Mouse (Mus musculus) small intestine, adult 2 months (tissue): ENCODE data around the gene Sipa1l2. TPM values are rescaled to one million over a fixed set of nuclear protein-coding genes. Genes with fewer than 3 reads are reported as not detected.

Experiments used
- H3K27ac ChIP-seq: fragments of 200-500 bp; 2 replicates; pipeline ENCODE4 v1.5.1; 2012; ENCODE audit warnings: low read depth, low read length, control low read depth, inconsistent platforms; ENCODE audit not compliant: insufficient read depth
- H3K27me3 ChIP-seq: fragments of 200-500 bp; 2 replicates; pipeline ENCODE4 v1.6.1; 2012; ENCODE audit warnings: mild to moderate bottlenecking, moderate library complexity, low read length, inconsistent platforms; ENCODE audit not compliant: control insufficient read depth, insufficient read depth
- H3K36me3 ChIP-seq: fragments of 200-500 bp; 2 replicates; pipeline ENCODE4 v1.6.1; 2012; ENCODE audit warnings: mild to moderate bottlenecking, low read length, control low read depth, inconsistent platforms; ENCODE audit not compliant: control insufficient read depth, insufficient read depth
- H3K4me1 ChIP-seq: fragments of 200-500 bp; 2 replicates; pipeline ENCODE4 v1.6.1; 2012; ENCODE audit warnings: low read length, inconsistent platforms, mixed read lengths; ENCODE audit not compliant: control insufficient read depth, insufficient read depth, insufficient read length
- H3K4me3 ChIP-seq: fragments of 200-500 bp; 2 replicates; pipeline ENCODE4 v1.5.1; 2012; ENCODE audit warnings: low read depth, mild to moderate bottlenecking, control low read depth, inconsistent platforms, low read length, moderate library complexity
- CTCF ChIP-seq: fragments of 200-500 bp; IDR thresholded peaks from 2 replicates; pipeline ENCODE4 v1.5.1; 2012; ENCODE audit warnings: low read depth, mild to moderate bottlenecking, control low read depth, inconsistent platforms, low read length, moderate library complexity, mixed read lengths; ENCODE audit not compliant: insufficient replicate concordance, insufficient read length; ENCODE audit errors: extremely low read depth
- POLR2A ChIP-seq: fragments of 200-500 bp; IDR thresholded peaks from 2 replicates; pipeline ENCODE4 v1.6.1; 2012; ENCODE audit warnings: low read depth, mild to moderate bottlenecking, control low read depth, inconsistent platforms, low read length, moderate library complexity
- WGBS: fragments of 180-500 bp; shearing (Covaris S2); methylation state at CpG from one replicate; pipeline ENCODE4 v1.1.7; 2018; 5-methylcytosine and 5-hydroxymethylcytosine counted together
- polyA plus RNA-seq: library from polyadenylated mRNA; depleted of rRNA; stranded (reverse); fragments of >200 nt; gene quantifications from 2 replicates; pipeline ENCODE4 v1.2.3, GENCODE M21; 2012

Sipa1l2 gene
- polyA plus RNA-seq, 1 experiment, result 9.7 TPM

- Histone ChIP-seq H3K4me1 (no peaks in the 10 kb centered on the region), H3K4me3 (no peak overlapping the region), H3K27me3 (no peaks in the 10 kb centered on the region), H3K36me3 (no peaks in the 10 kb centered on the region), H3K27ac (no peak overlapping the region)
- 80% methylated on average over 10 of the region's 10 CpGs for WGBS
- TF ChIP-seq POLR2A (no peak), CTCF (no peak)
Measured at GRCm38 (mm10) chr8:125611024-125611798, 41.6 kb upstream of the Sipa1l2 start.

- TF ChIP-seq POLR2A (no peak), CTCF (no peak)
- Histone ChIP-seq H3K27ac (no peak overlapping the region), H3K36me3 (no peaks in the 10 kb centered on the region), H3K4me1 (peaks cover 3% of the 10 kb centered on the region; the same call in 1 of the 2 replicates), H3K27me3 (no peaks in the 10 kb centered on the region), H3K4me3 (no peak overlapping the region)
- WGBS, result 94% methylated on average over 6 of the region's 6 CpGs
Measured at GRCm38 (mm10) chr8:125609737-125610136, 40.1 kb upstream of the Sipa1l2 start.

- Histone ChIP-seq H3K4me3 (no peak overlapping the region), H3K27ac (no peak overlapping the region), H3K27me3 (no peaks in the 10 kb centered on the region), H3K4me1 (peaks cover 9% of the 10 kb centered on the region; the same call in 1 of the 2 replicates), H3K36me3 (no peaks in the 10 kb centered on the region)
- 82% methylated on average over 4 of the region's 4 CpGs for WGBS
- TF ChIP-seq POLR2A, result no peak
- TF ChIP-seq CTCF, result no peak
Measured at GRCm38 (mm10) chr8:125607714-125608223, 38.2 kb upstream of the Sipa1l2 start.

GRCm38 (mm10) chr8:125606937-125607336 is 37.3 kb upstream of the Sipa1l2 start:
- Histone ChIP-seq H3K36me3 (no peaks in the 10 kb centered on the region), H3K27ac (no peak overlapping the region), H3K4me3 (no peak overlapping the region), H3K27me3 (no peaks in the 10 kb centered on the region), H3K4me1 (peaks cover 9% of the 10 kb centered on the region; the same call in 1 of the 2 replicates)
- 74% methylated on average over 3 of the region's 3 CpGs for WGBS
- no peak for TF ChIP-seq CTCF
- TF ChIP-seq POLR2A, result no peak

GRCm38 (mm10) chr8:125604817-125605512 is 35.4 kb upstream of the Sipa1l2 start:
- Histone ChIP-seq H3K4me1 (peaks cover 9% of the 10 kb centered on the region; the same call in 1 of the 2 replicates), H3K27ac (0 out of 2 replicates have a peak overlapping the region, but pooled peaks have one; percentile 3)

GRCm38 (mm10) chr8:125604213-125604816 is 34.7 kb upstream of the Sipa1l2 start:
- TF ChIP-seq POLR2A, result no peak
- TF ChIP-seq CTCF, result no peak
- Histone ChIP-seq H3K27me3 (no peaks in the 10 kb centered on the region), H3K4me1 (peaks cover 9% of the 10 kb centered on the region; the same call in 1 of the 2 replicates), H3K4me3 (no peak overlapping the region), H3K27ac (no peak overlapping the region), H3K36me3 (no peaks in the 10 kb centered on the region)
- WGBS, result 61% methylated on average over 18 of the region's 18 CpGs

More at GRCm38 (mm10) chr8:125604817-125605512, 35.4 kb upstream of the Sipa1l2 start:
- Histone ChIP-seq H3K36me3 (no peaks in the 10 kb centered on the region), H3K27me3 (no peaks in the 10 kb centered on the region), H3K4me3 (no peak overlapping the region)
- WGBS, result 21% methylated on average over 8 of the region's 8 CpGs
- TF ChIP-seq CTCF (no peak), POLR2A (no peak)
